Mouse (Mus musculus): ENCODE results near the gene Slc28a2. TPM values are rescaled to one million over a fixed set of nuclear protein-coding genes. Genes with fewer than 3 reads are reported as not detected.
"Not testable (repeated sequence)": the region's sequence is repeated elsewhere in the genome, so short reads cannot be mapped to it uniquely, and the experiment has no call there.

Gene Slc28a2
- polyA plus RNA-seq, 1 experiment from 2014 or later: 2.3 TPM

DNA sequence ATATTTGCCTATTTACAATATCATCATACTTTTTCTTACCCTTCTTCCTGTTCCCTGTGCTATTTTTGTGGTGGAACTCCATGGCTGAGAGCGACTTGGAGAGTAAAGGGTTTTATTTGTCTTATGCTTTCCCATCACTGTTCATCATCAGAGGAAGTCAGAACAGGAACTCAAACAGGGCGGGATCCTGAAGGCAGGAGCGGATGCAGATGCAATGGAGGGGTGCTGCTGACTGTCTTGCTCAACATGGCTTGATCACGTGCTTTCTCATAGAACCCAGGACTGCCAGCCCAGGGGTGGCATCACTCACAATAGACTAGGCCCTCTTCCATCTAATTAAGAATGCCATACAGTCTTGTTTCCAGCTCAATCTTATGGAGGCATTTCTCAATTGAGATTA lies 24.1 kb downstream of the Slc28a2 start:
- no peak for ATAC-seq (ENCODE audit: low read depth)
- no peaks in the 10 kb centered on the region for H3K4me1 ChIP-seq (ENCODE audit: control insufficient read depth, low read depth, low read length)
- no peak overlapping the region for H3K27ac ChIP-seq (ENCODE audit: low read length)
- H3K27me3 ChIP-seq (ENCODE audit: control insufficient read depth, insufficient read depth, low read depth, low read length): no peaks in the 10 kb centered on the region
- no peak overlapping the region for H3K4me3 ChIP-seq (ENCODE audit: low read depth, low read length)
- H3K36me3 ChIP-seq (ENCODE audit: control insufficient read depth, insufficient read depth): no peaks in the 10 kb centered on the region
- no peak overlapping the region for H3K9ac ChIP-seq (ENCODE audit: low read depth, low read length)
- WGBS (ENCODE audit: insufficient replicate concordance): 59% methylated on average over 4 of the region's 4 CpGs
- H3K4me2 ChIP-seq (ENCODE audit: low read depth, low read length): no peak overlapping the region
- H3K9me3 ChIP-seq (replicated peaks; ENCODE audit: control insufficient read depth, low read length): no peaks in the 10 kb centered on the region

DNA sequence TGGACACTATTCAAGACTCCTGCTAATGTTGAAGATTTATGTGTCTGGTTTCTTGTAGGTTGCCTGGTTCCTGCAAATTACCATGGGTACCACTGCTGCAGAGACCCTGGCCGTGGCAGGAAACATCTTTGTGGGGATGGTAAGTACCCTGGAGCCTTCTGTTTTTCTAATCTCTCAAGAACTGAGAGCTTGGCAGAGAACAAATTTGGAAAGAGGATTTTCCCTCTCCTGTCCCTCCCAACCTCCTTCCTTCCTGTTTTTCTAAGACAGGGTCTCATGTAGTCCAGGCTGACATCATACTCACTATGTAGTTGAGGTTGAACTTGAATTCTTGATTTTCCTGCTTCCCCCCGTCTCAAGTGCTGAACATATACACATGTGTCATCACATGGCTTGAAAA lies 26.1 kb downstream of the Slc28a2 start:
- WGBS (ENCODE audit: insufficient replicate concordance): 33% methylated on average over 2 of the region's 2 CpGs
- Histone ChIP-seq H3K4me1 (ENCODE audit: control insufficient read depth, low read depth, low read length) (no peaks in the 10 kb centered on the region), H3K9ac (ENCODE audit: low read depth, low read length) (no peak overlapping the region), H3K36me3 (ENCODE audit: control insufficient read depth, insufficient read depth) (no peaks in the 10 kb centered on the region), H3K27me3 (ENCODE audit: control insufficient read depth, insufficient read depth, low read depth, low read length) (no peaks in the 10 kb centered on the region), H3K4me3 (ENCODE audit: low read depth, low read length) (no peak overlapping the region), H3K9me3 (replicated peaks; ENCODE audit: control insufficient read depth, low read length) (no peaks in the 10 kb centered on the region), H3K27ac (ENCODE audit: low read length) (no peak overlapping the region), H3K4me2 (ENCODE audit: low read depth, low read length) (no peak overlapping the region)
- no peak for ATAC-seq (ENCODE audit: low read depth)

DNA sequence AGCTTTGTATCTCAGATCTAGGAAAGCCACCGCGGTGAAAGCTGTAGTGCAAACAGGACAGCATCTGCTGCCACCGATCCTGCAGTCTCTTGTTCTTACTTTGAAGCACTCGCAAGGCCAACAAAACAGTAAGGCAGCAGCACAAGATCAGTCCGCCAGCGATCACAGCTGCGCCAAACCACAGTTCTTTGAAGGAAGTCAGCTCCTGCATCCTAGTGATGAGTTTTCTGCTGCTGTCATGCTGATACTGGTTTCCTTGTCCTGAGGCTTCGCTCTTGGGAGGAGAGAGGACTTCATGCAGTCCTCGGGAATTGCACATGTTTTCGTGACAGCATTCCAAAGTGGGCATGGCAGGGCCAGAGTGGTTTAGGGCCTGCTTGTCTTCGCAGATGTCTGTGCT lies 40.6 kb downstream of the Slc28a2 start:
- 28% methylated on average over 11 of the region's 11 CpGs for WGBS (ENCODE audit: insufficient replicate concordance)
- H3K9ac ChIP-seq (ENCODE audit: low read depth, low read length): no peak overlapping the region
- H3K4me3 ChIP-seq (ENCODE audit: low read depth, low read length): peak overlapping the region; percentile 64

DNA sequence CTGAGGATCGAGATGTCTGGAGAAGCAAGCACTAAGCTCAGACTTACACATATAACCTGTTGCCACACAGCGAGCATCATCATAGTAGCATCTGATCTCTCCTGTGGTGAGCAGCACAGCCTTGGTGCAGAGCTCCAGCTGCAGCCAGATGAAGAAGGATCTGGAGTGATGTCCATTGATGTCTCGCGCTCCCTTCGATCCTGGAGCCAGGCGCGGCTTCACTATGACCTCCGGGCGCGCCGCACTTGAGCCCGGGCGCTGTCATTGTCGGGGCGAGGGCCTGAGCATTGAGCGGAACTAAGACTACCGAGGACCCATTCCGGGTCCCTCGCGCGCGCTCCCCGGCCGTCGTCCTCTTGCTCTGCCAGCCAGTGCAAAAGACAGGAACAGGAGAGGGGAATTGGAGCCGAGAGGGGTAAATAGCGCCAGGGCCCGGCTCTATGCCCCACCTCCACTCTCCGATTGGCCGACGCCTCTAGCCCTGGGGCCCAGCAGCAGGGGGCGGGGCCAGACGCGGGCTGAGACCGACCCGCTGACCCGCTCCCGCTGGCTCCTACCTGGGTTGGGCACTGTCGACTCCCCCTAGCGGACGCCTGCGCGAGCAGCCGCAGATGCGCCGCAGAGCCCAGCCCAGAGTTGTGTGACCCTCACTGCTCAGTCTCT lies 41.2 kb downstream of the Slc28a2 start:
- Histone ChIP-seq H3K27me3 (ENCODE audit: control insufficient read depth, insufficient read depth, low read depth, low read length) (peaks cover 2% of the 10 kb centered on the region; the same call in 1 of the 2 replicates), H3K9ac (ENCODE audit: low read depth, low read length) (peak overlapping the region; percentile 47), H3K27ac (ENCODE audit: low read length) (no peak overlapping the region), H3K4me1 (ENCODE audit: control insufficient read depth, low read depth, low read length) (peaks cover 6% of the 10 kb centered on the region), H3K36me3 (ENCODE audit: control insufficient read depth, insufficient read depth) (no peaks in the 10 kb centered on the region), H3K9me3 (replicated peaks; ENCODE audit: control insufficient read depth, low read length) (no peaks in the 10 kb centered on the region), H3K4me3 (ENCODE audit: low read depth, low read length) (peak overlapping the region; percentile 64), H3K4me2 (ENCODE audit: low read depth, low read length) (peak overlapping the region; percentile 84)
- WGBS (ENCODE audit: insufficient replicate concordance): under 1% methylated on average over 46 of the region's 46 CpGs
- peak; percentile 100 for ATAC-seq (ENCODE audit: low read depth)

More for the DNA sequence above, 40.6 kb downstream of the Slc28a2 start:
- H3K27me3 ChIP-seq (ENCODE audit: control insufficient read depth, insufficient read depth, low read depth, low read length): peaks cover 2% of the 10 kb centered on the region; the same call in 1 of the 2 replicates
- ATAC-seq (ENCODE audit: low read depth): no peak
- peak overlapping the region; percentile 84 for H3K4me2 ChIP-seq (ENCODE audit: low read depth, low read length)
- no peak overlapping the region for H3K27ac ChIP-seq (ENCODE audit: low read length)
- H3K4me1 ChIP-seq (ENCODE audit: control insufficient read depth, low read depth, low read length): peaks cover 6% of the 10 kb centered on the region
- H3K36me3 ChIP-seq (ENCODE audit: control insufficient read depth, insufficient read depth): no peaks in the 10 kb centered on the region
- H3K9me3 ChIP-seq (replicated peaks; ENCODE audit: control insufficient read depth, low read length): no peaks in the 10 kb centered on the region

DNA sequence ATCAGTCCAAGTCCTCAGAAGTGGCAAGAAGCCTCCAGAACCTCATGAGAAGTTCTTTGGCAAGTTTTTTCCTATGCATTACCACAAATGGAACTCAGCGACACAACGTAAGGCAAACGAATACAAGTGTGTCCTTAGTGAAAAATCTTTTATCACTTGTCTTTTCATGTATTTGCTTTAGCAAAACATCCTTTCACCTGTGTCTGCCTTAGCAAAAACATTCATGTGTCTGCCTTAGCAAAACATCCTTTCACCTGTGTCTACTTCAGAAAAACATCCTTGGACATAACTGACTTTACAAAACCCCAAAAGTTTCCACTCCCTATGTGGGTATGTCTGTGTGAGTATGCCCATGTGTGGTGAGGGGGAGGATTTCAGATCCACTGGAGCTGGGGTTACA lies 42.9 kb downstream of the Slc28a2 start:
- H3K4me3 ChIP-seq (ENCODE audit: low read depth, low read length): no peak overlapping the region
- H3K36me3 ChIP-seq (ENCODE audit: control insufficient read depth, insufficient read depth): no peaks in the 10 kb centered on the region
- no peak for ATAC-seq (ENCODE audit: low read depth)
- no peaks in the 10 kb centered on the region for H3K9me3 ChIP-seq (replicated peaks; ENCODE audit: control insufficient read depth, low read length)
- H3K9ac ChIP-seq (ENCODE audit: low read depth, low read length): no peak overlapping the region
- WGBS (ENCODE audit: insufficient replicate concordance): 77% methylated on average over 3 of the region's 3 CpGs
- H3K4me1 ChIP-seq (ENCODE audit: control insufficient read depth, low read depth, low read length): peaks cover 6% of the 10 kb centered on the region
- H3K27me3 ChIP-seq (ENCODE audit: control insufficient read depth, insufficient read depth, low read depth, low read length): peaks cover 2% of the 10 kb centered on the region; the same call in 1 of the 2 replicates
- H3K27ac ChIP-seq (ENCODE audit: low read length): no peak overlapping the region
- H3K4me2 ChIP-seq (ENCODE audit: low read depth, low read length): no peak overlapping the region

DNA sequence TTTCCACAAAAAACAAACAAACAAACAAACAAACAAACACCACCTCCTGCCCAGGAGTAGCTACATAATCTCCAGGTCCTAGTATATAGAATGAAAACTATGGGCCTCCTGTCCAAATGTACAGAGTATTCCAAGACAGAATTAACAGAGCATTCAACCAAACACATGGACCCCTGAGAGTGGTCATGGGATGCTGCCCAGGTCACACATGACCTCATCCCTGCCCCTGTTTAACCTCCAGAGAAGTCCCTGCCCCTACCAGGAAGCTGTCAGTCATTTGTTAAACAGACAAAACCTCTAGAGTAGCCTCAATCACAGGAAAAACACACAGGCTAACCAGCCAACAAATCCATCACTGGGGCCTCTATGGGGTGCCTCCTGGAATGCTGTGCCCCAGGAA lies 50.3 kb downstream of the Slc28a2 start:
- Histone ChIP-seq H3K4me3 (ENCODE audit: low read depth, low read length) (no peak overlapping the region), H3K27me3 (ENCODE audit: control insufficient read depth, insufficient read depth, low read depth, low read length) (no peaks in the 10 kb centered on the region), H3K36me3 (ENCODE audit: control insufficient read depth, insufficient read depth) (no peaks in the 10 kb centered on the region), H3K9ac (ENCODE audit: low read depth, low read length) (no peak overlapping the region), H3K4me1 (ENCODE audit: control insufficient read depth, low read depth, low read length) (no peaks in the 10 kb centered on the region), H3K27ac (ENCODE audit: low read length) (no peak overlapping the region), H3K4me2 (ENCODE audit: low read depth, low read length) (no peak overlapping the region), H3K9me3 (replicated peaks; ENCODE audit: control insufficient read depth, low read length) (no peaks in the 10 kb centered on the region)
- no peak for ATAC-seq (ENCODE audit: low read depth)

DNA sequence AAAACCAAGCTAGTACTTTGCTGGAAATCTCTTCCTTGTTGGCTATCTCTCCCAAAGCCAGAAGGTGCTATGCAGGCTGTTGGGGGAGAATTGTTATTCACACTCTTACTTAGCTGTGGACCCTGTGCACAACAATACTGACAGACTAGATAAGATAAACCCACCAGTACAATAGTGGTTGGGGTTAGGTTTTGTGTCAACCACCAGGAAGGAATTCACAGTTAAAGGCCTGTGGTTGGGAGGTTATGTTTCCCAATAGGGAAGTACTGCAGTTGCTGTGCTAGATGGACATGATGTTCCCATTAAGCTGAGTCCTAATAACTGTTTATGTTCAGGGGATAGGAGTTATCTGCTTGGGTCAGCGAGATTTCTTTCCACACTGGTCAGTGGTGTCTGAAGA lies 57.5 kb downstream of the Slc28a2 start:
- 33% methylated on average over 1 of the region's 1 CpGs for WGBS (ENCODE audit: insufficient replicate concordance)
- H3K27ac ChIP-seq (ENCODE audit: low read length); H3K27me3 ChIP-seq (ENCODE audit: control insufficient read depth, insufficient read depth, low read depth, low read length); H3K36me3 ChIP-seq (ENCODE audit: control insufficient read depth, insufficient read depth); H3K9me3 ChIP-seq (replicated peaks; ENCODE audit: control insufficient read depth, low read length); H3K4me3 ChIP-seq (ENCODE audit: low read depth, low read length); H3K4me2 ChIP-seq (ENCODE audit: low read depth, low read length); ATAC-seq (ENCODE audit: low read depth); H3K9ac ChIP-seq (ENCODE audit: low read depth, low read length); H3K4me1 ChIP-seq (ENCODE audit: control insufficient read depth, low read depth, low read length): not testable (repeated sequence)

DNA sequence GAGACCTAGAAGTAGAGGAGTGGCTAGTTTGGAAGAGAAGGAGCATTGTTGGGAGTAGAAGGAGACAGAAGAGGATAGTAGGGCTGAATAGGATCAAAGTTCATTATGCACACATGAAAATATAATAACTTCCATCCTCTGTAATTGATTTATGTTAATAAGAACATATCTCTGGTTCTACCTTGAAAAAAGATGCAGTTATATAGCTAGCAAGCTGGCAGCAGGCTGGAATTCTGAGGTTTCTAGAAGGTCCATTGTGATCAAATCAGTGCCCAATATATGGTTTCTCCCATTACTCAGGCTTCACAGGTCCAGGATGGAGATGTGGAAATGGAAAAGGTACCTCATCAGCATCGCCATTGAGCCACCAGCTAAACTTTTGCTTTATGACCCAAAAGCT lies 58.4 kb downstream of the Slc28a2 start, which contains the start of gene Gm14085:
Gene Gm14085, plus strand, starts transcription at position 301 of the 400 bp plus-strand sequence.
- H3K27me3 ChIP-seq (ENCODE audit: control insufficient read depth, insufficient read depth, low read depth, low read length): no peaks in the 10 kb centered on the region
- H3K4me1 ChIP-seq (ENCODE audit: control insufficient read depth, low read depth, low read length): no peaks in the 10 kb centered on the region
- no peaks in the 10 kb centered on the region for H3K9me3 ChIP-seq (replicated peaks; ENCODE audit: control insufficient read depth, low read length)
- WGBS (ENCODE audit: insufficient replicate concordance): 53% methylated on average over 1 of the region's 1 CpGs
- H3K36me3 ChIP-seq (ENCODE audit: control insufficient read depth, insufficient read depth): no peaks in the 10 kb centered on the region
- no peak within 1 kb of the TSS for H3K4me2 ChIP-seq (ENCODE audit: low read depth, low read length)
- H3K27ac ChIP-seq (ENCODE audit: low read length): no peak within 1 kb of the TSS
- ATAC-seq (ENCODE audit: low read depth): no peak
- H3K9ac ChIP-seq (ENCODE audit: low read depth, low read length): no peak within 1 kb of the TSS
- no peak within 1 kb of the TSS for H3K4me3 ChIP-seq (ENCODE audit: low read depth, low read length)

DNA sequence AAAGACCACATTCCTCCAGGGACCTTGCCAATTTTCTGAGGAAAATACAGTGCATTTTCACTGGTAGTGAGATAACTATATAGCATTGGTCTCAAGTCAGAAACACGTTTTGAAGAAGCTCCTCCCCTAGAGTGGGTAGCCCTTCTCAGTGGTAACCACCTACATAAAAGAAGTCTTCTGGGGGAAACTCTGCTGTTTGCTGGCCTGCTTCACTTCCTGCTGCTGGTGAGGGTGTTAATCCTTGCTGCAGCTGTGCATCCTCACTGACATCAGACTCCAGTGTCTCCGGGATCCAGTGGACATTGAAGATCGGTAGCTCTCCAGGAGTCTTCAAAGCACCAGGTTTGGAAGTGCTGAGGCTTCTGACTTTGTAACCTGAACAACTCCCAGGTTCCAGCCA lies 59.4 kb downstream of the Slc28a2 start:
- 44% methylated on average over 2 of the region's 3 CpGs for WGBS (ENCODE audit: insufficient replicate concordance)
- H3K4me2 ChIP-seq (ENCODE audit: low read depth, low read length); ATAC-seq (ENCODE audit: low read depth); H3K27me3 ChIP-seq (ENCODE audit: control insufficient read depth, insufficient read depth, low read depth, low read length); H3K27ac ChIP-seq (ENCODE audit: low read length); H3K4me3 ChIP-seq (ENCODE audit: low read depth, low read length); H3K36me3 ChIP-seq (ENCODE audit: control insufficient read depth, insufficient read depth); H3K9me3 ChIP-seq (replicated peaks; ENCODE audit: control insufficient read depth, low read length); H3K9ac ChIP-seq (ENCODE audit: low read depth, low read length); H3K4me1 ChIP-seq (ENCODE audit: control insufficient read depth, low read depth, low read length): not testable (repeated sequence)
